Mouse (Mus musculus): ENCODE measurements around the gene Cnr2. TPM values are rescaled to one million over a fixed set of nuclear protein-coding genes. Genes with fewer than 3 reads are reported as not detected.

The Cnr2 gene
- polyA plus RNA-seq, 1 experiment from 2014 or later: 0.29 TPM

GRCm38 (mm10) chr4:135868996-135869395, 26.2 kb upstream of the Cnr2 start:
- Histone ChIP-seq H3K27me3 (replicated peaks) (no peaks in the 10 kb centered on the region), H3K9ac (no peak overlapping the region), H3K27ac (replicated peaks) (peak overlapping the region; percentile 25; the same call in 1 of the 2 replicates), H3K9me3 (no peaks in the 10 kb centered on the region), H3K4me1 (peaks cover 28% of the 10 kb centered on the region), H3K4me3 (no peak overlapping the region), H3K4me2 (no peak overlapping the region), H3K36me3 (peaks cover 48% of the 10 kb centered on the region)
- no peak for ATAC-seq (ENCODE audit: extremely low read depth, insufficient number of reproducible peaks, low FRiP score, low TSS enrichment)
- WGBS: 57% methylated on average over 2 of the region's 2 CpGs

DNA sequence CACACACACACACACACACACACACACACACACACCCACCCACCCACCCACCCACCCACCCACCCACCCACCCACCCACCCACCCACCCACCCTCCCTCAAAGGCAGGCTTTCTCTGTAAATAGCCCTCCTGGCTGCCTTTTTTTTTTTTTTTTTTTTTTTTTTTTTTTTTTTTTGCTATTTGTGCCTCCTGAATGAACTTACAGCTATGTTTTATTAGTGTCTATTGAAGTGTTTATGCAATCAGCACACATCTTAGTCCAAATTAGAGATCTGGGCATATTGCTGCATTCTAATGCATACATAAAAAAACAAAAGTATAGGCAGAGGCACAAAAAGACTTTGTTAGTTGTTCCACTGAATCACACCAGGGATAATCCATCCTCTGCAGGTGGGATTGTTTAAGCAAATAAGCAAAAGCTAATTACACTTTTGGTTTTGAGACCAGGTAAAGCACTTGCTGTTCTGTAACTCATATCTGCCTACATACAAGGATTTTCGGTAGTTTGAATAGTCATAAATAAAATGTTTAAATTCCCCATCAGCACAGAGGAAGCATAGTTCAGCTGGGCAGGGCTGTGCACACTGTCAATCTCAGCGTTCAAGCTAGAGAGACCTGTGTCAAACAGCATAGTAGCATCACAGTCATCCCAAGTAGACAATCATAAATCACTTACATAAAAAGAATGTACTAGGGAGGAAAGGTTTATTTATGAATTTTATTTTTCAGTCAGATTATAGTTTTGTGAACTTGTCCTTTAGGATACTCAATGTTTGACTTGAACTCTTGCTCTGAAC, 24.8 kb upstream of the Cnr2 start:
- WGBS: 47% methylated on average over 2 of the region's 2 CpGs
- Histone ChIP-seq H3K36me3 (peaks cover 45% of the 10 kb centered on the region), H3K27me3 (replicated peaks) (no peaks in the 10 kb centered on the region), H3K27ac (replicated peaks) (no peak overlapping the region; the same call in 1 of the 2 replicates), H3K4me2 (peak overlapping the region; percentile 74), H3K9me3 (no peaks in the 10 kb centered on the region), H3K4me3 (peak overlapping the region; percentile 76), H3K9ac (peak overlapping the region; percentile 41), H3K4me1 (peaks cover 43% of the 10 kb centered on the region)
- no peak for ATAC-seq (ENCODE audit: extremely low read depth, insufficient number of reproducible peaks, low FRiP score, low TSS enrichment)

GRCm38 (mm10) chr4:135872015-135872414, 23.2 kb upstream of the Cnr2 start:
- Histone ChIP-seq H3K9me3 (no peaks in the 10 kb centered on the region), H3K36me3 (peaks cover 36% of the 10 kb centered on the region), H3K4me3 (peak overlapping the region; percentile 76), H3K9ac (peak overlapping the region; percentile 96), H3K27ac (replicated peaks) (peak overlapping the region; percentile 98), H3K27me3 (replicated peaks) (no peaks in the 10 kb centered on the region), H3K4me1 (peaks cover 58% of the 10 kb centered on the region), H3K4me2 (peak overlapping the region; percentile 74)
- ATAC-seq (ENCODE audit: extremely low read depth, insufficient number of reproducible peaks, low FRiP score, low TSS enrichment): no peak
- WGBS: 35% methylated on average over 3 of the region's 3 CpGs

DNA sequence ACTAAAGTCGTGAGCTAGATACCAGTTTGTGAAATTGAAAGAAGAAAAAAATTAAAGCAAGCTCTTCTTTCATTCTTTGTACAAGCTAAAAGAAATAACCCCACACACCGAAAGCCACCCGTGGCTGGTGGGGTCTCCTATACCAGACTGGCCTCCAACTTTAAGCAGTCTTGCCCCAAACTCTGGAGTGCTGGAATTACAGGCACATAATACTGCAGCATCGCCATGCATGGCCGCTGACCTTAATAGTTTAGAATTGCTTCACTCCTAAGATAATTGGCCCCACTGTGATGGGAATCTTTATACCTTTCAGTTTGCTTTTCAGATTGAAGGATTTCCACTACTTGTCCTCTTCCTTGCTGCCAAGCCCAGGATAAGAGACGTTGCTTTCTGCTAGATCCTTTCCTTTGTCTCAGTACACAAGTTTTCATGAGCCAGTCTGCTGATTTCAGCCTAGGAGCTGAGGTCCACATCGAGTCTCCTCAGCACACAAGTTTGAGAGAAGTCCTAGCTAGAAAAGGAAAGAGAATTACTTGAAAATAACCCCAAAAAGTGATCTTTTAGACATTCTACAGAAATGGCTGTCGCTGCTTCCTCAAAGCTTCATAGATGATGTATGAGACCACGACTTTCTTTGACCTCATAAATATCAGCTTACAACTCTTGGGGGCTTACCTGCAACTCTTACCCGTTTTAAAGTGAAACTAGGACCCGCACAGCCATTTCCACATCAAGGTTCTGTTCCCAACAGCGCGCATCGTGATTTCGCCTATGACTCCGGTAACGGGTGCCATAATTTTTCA, 22.4 kb upstream of the Cnr2 start:
- H3K4me1 ChIP-seq: peaks cover 60% of the 10 kb centered on the region
- peak overlapping the region; percentile 74 for H3K4me2 ChIP-seq
- H3K4me3 ChIP-seq: peak overlapping the region; percentile 76
- no peak for ATAC-seq (ENCODE audit: extremely low read depth, insufficient number of reproducible peaks, low FRiP score, low TSS enrichment)
- WGBS: 12% methylated on average over 17 of the region's 17 CpGs
- H3K36me3 ChIP-seq: peaks cover 33% of the 10 kb centered on the region
- H3K9me3 ChIP-seq: no peaks in the 10 kb centered on the region
- H3K27me3 ChIP-seq (replicated peaks): no peaks in the 10 kb centered on the region
- peak overlapping the region; percentile 98 for H3K27ac ChIP-seq (replicated peaks)
- H3K9ac ChIP-seq: peak overlapping the region; percentile 96

GRCm38 (mm10) chr4:135873526-135874202, 21.5 kb upstream of the Cnr2 start, which contains the start of gene Pnrc2:
Gene Pnrc2 (minus strand): TSS chr4:135873850.
- peak within 1 kb of the TSS; percentile 96 for H3K9ac ChIP-seq
- H3K27me3 ChIP-seq (replicated peaks): no peaks in the 10 kb centered on the region
- no peaks in the 10 kb centered on the region for H3K9me3 ChIP-seq
- peak within 1 kb of the TSS; percentile 76 for H3K4me3 ChIP-seq
- peaks cover 33% of the 10 kb centered on the region for H3K36me3 ChIP-seq
- peak within 1 kb of the TSS; percentile 74 for H3K4me2 ChIP-seq
- ATAC-seq (ENCODE audit: extremely low read depth, insufficient number of reproducible peaks, low FRiP score, low TSS enrichment): peak; percentile 88
- peak within 1 kb of the TSS; percentile 98 for H3K27ac ChIP-seq (replicated peaks)
- peaks cover 60% of the 10 kb centered on the region for H3K4me1 ChIP-seq
- 0% methylated on average over 60 of the region's 60 CpGs for WGBS

DNA sequence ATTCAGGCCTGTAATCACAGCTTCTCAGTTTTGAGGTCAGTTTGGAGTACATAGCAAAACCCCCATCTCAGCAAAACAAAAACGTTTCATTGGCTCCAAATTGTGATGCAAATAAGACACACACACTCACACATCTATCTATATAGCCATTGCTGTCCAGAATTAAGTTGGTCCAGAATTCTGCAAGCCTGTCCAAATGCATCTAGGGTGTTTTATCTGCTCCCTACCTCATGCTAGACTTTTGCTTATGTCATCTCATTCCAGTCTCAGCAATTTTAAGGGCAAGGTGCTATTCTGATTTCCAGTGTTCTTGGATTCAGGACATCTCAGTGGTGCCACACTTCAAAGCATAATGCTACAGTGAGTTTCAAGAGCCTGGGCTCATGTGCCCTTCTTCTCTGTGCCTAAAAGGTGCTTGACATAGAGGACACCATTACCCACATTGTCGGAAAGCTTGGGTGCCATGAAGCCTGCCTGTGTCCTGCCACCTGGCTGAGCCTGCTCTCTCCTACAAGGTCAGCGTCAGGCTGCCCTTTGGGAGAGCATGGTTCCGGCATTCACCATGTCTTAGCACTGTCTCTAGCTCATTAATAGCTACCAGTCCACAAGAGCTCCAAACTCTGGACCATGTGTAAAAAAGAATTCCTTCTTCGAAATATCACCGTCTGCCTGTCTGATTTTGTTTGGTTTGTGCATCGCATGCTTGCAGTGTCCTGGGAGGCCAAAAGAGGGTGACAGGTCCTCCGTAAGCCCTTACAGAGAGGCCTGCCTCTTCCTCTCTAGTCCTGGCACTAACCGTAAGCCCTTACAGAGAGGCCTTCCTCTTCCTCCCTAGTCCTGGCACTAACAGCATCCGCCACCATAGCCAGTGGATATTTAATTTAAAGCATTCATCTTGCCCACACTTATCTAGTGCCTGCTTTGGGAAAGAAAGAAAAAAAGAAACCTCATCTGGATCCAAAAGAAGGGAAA, 20.3 kb upstream of the Cnr2 start:
- no peaks in the 10 kb centered on the region for H3K27me3 ChIP-seq (replicated peaks)
- peak overlapping the region; percentile 74 for H3K4me2 ChIP-seq
- peaks cover 56% of the 10 kb centered on the region for H3K4me1 ChIP-seq
- no peaks in the 10 kb centered on the region for H3K9me3 ChIP-seq
- 85% methylated on average over 10 of the region's 10 CpGs for WGBS
- H3K4me3 ChIP-seq: peak overlapping the region; percentile 76
- H3K36me3 ChIP-seq: peaks cover 25% of the 10 kb centered on the region
- peak overlapping the region; percentile 98 for H3K27ac ChIP-seq (replicated peaks)
- H3K9ac ChIP-seq: peak overlapping the region; percentile 96
- ATAC-seq (ENCODE audit: extremely low read depth, insufficient number of reproducible peaks, low FRiP score, low TSS enrichment): no peak

GRCm38 (mm10) chr4:135875546-135875945, 19.6 kb upstream of the Cnr2 start:
- 43% methylated on average over 7 of the region's 7 CpGs for WGBS
- no peaks in the 10 kb centered on the region for H3K27me3 ChIP-seq (replicated peaks)
- peak overlapping the region; percentile 98 for H3K27ac ChIP-seq (replicated peaks)
- no peak for ATAC-seq (ENCODE audit: extremely low read depth, insufficient number of reproducible peaks, low FRiP score, low TSS enrichment)
- peaks cover 23% of the 10 kb centered on the region for H3K36me3 ChIP-seq
- peaks cover 53% of the 10 kb centered on the region for H3K4me1 ChIP-seq
- H3K9ac ChIP-seq: peak overlapping the region; percentile 96
- H3K4me3 ChIP-seq: peak overlapping the region; percentile 32; the same call in 1 of the 2 replicates
- H3K9me3 ChIP-seq: no peaks in the 10 kb centered on the region
- peak overlapping the region; percentile 68 for H3K4me2 ChIP-seq

DNA sequence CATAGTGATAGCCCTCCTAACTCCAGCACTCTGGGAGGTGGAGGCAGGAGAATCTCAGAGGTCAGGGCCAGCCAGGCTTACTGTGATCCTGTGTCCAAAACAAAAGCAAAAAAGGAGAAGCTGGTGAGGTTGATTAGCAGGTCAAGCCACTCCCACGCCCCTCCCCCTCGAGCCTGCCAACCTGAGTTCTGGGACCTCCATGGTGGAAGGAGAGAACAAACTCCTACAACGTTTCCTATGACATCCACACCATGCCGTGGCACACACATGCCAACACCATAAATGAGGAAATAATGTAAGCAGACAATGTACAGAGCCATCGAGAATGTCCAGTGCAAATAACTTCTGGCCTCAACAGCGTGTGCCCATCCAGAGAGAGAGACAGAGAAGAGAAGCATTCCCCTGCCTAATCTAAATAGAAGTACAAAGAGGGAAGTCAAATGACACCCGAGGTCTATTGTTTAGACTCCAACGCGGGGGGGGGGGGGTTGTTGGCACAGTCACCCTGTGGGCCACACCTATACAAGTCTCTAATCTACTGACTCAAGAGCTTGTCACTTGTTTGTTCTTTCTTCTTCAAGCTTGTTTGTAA, 19.1 kb upstream of the Cnr2 start:
- no peak for ATAC-seq (ENCODE audit: extremely low read depth, insufficient number of reproducible peaks, low FRiP score, low TSS enrichment)
- H3K27me3 ChIP-seq (replicated peaks): no peaks in the 10 kb centered on the region
- no peaks in the 10 kb centered on the region for H3K9me3 ChIP-seq
- peak overlapping the region; percentile 98 for H3K27ac ChIP-seq (replicated peaks)
- peak overlapping the region; percentile 96 for H3K9ac ChIP-seq
- H3K36me3 ChIP-seq: peaks cover 17% of the 10 kb centered on the region
- H3K4me1 ChIP-seq: peaks cover 47% of the 10 kb centered on the region
- WGBS: 6% methylated on average over 9 of the region's 9 CpGs
- peak overlapping the region; percentile 32 for H3K4me3 ChIP-seq
- H3K4me2 ChIP-seq: peak overlapping the region; percentile 68

DNA sequence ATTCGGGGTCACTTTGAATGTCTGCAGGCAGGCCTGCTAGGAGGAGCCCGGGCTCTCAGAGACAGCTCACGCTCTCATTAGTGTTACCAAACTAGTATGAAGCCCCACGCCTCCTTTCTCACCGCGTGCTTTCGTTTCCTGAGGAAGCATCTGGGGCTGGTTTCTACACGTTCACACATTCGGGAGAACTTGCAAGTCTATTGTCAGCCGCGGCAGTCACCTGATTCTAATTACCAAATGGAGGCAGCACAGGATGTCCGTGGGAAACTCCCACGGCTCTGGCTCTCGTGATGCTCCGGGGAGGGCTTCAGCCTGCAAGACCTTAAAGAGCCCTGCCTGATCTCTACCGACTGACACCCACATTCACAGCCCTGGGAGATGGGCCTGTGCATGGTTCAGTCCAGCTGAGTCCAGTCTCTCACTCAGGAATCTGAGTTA, 18.6 kb upstream of the Cnr2 start:
- WGBS: 2% methylated on average over 16 of the region's 16 CpGs
- H3K4me3 ChIP-seq: peak overlapping the region; percentile 32
- H3K9ac ChIP-seq: peak overlapping the region; percentile 96
- H3K9me3 ChIP-seq: no peaks in the 10 kb centered on the region
- H3K36me3 ChIP-seq: peaks cover 13% of the 10 kb centered on the region
- H3K27me3 ChIP-seq (replicated peaks): no peaks in the 10 kb centered on the region
- peak overlapping the region; percentile 98 for H3K27ac ChIP-seq (replicated peaks)
- ATAC-seq (ENCODE audit: extremely low read depth, insufficient number of reproducible peaks, low FRiP score, low TSS enrichment): no peak
- peaks cover 44% of the 10 kb centered on the region for H3K4me1 ChIP-seq
- peak overlapping the region; percentile 68 for H3K4me2 ChIP-seq

- Histone ChIP-seq H3K9me3 (no peaks in the 10 kb centered on the region), H3K9ac (no peak overlapping the region), H3K4me2 (no peak overlapping the region), H3K27ac (replicated peaks) (no peak overlapping the region), H3K27me3 (replicated peaks) (no peaks in the 10 kb centered on the region), H3K36me3 (peaks cover 2% of the 10 kb centered on the region), H3K4me1 (peaks cover 32% of the 10 kb centered on the region), H3K4me3 (no peak overlapping the region)
- 72% methylated on average over 2 of the region's 2 CpGs for WGBS
- no peak for ATAC-seq (ENCODE audit: extremely low read depth, insufficient number of reproducible peaks, low FRiP score, low TSS enrichment)
Observed at GRCm38 (mm10) chr4:135877742-135878141, 17.5 kb upstream of the Cnr2 start.

Measured in heart, embryonic 13.5 days (tissue).